In genomic region chr8:86445516-86445915, GRCm38 (mm10) we compare ENCODE assay signal across 27 mouse cellular contexts.
A peak's percentile ranks its signal among the peaks of the same experiment; 100 is the strongest.
DNase-seq lines count a peak whose midpoint lies in the region; ATAC-seq and TF ChIP-seq lines count a peak whose summit lies in the region.
"Had no signal": no experiment of that assay in that cellular context is flagged by ENCODE, and none has a peak within 500 bp of the region (broad histone marks: within the 10 kb centered on the region; RNA-seq: fewer than 3 reads in every experiment).

No protein-coding gene starts in this region.

- H3K9ac ChIP-seq in limb, embryonic 11.5 days (ENCODE audit: low read length) = no peak overlapping the region
- H3K9ac ChIP-seq in midbrain, embryonic 15.5 days = no peak overlapping the region
- H3K9ac ChIP-seq: forebrain, embryonic 13.5 days; heart, embryonic 13.5 days; hindbrain, embryonic 15.5 days; liver, embryonic 15.5 days; lung, embryonic 14.5 days had no signal

- 68% methylated on average over 4 of the region's 4 CpGs for WGBS in limb, embryonic 11.5 days
- 84% methylated on average over 4 of the region's 4 CpGs for WGBS in limb, embryonic 10.5 days
- WGBS in midbrain, embryonic 15.5 days = 88% methylated on average over 4 of the region's 4 CpGs

- H3K27me3 ChIP-seq in limb, embryonic 11.5 days (ENCODE audit: control insufficient read depth, insufficient read depth, low read length) = no peaks in the 10 kb centered on the region
- H3K27me3 ChIP-seq in limb, embryonic 10.5 days (ENCODE audit: low read depth, poor library complexity, severe bottlenecking) = no peaks in the 10 kb centered on the region
- H3K27me3 ChIP-seq in myocyte (ENCODE audit: control insufficient read depth, insufficient read depth, insufficient read length) = no peaks in the 10 kb centered on the region
- H3K27me3 ChIP-seq in midbrain, embryonic 15.5 days (replicated peaks) = no peaks in the 10 kb centered on the region
- H3K27me3 ChIP-seq: forebrain, embryonic 13.5 days; heart, embryonic 13.5 days; hindbrain, embryonic 15.5 days; liver, embryonic 15.5 days had no signal

- no peak overlapping the region for H3ac ChIP-seq in myocyte (ENCODE audit: control insufficient read depth, insufficient read length)

- no peaks in the 10 kb centered on the region for H3K9me3 ChIP-seq in limb, embryonic 11.5 days (ENCODE audit: control insufficient read depth, low read length)
- no peaks in the 10 kb centered on the region for H3K9me3 ChIP-seq in limb, embryonic 10.5 days (replicated peaks)
- H3K9me3 ChIP-seq in midbrain, embryonic 15.5 days = no peaks in the 10 kb centered on the region
- H3K9me3 ChIP-seq: forebrain, embryonic 13.5 days; heart, embryonic 13.5 days; hindbrain, embryonic 15.5 days; liver, embryonic 15.5 days had no signal

- DNase-seq in limb, embryonic 11.5 days (ENCODE audit: low spot score) = peak; percentile 7
- no peak for DNase-seq in limb, embryonic 10.5 days (ENCODE audit: low spot score)
- DNase-seq in adipocyte (ENCODE audit: low spot score) = peak; percentile 17
- peak; percentile 15 for DNase-seq in adrenal gland, postnatal 25 days
- no peak for DNase-seq in layer of hippocampus, adult 9-10 months (ENCODE audit: low spot score)
- no peak for DNase-seq in embryo, embryonic 10.5 days (ENCODE audit: low spot score)
- DNase-seq: cerebellum, adult 2 months; cerebellum, postnatal 25 days; gastrocnemius, postnatal 25 days; heart, postnatal 10 days; kidney, adult 11 months; kidney, postnatal 4 days; layer of hippocampus, postnatal 36 days; left cerebral cortex, postnatal 4 days; lung, embryonic 14.5 days; lung, postnatal 14 days; midbrain, embryonic 14.5 days; thymus, adult 2 months; thymus, postnatal 36 days had no signal

- no peak overlapping the region for H3K4me2 ChIP-seq in limb, embryonic 11.5 days (ENCODE audit: low read depth, severe bottlenecking)
- peak overlapping the region; percentile 40 for H3K4me2 ChIP-seq in myocyte (ENCODE audit: low read depth)
- no peak overlapping the region for H3K4me2 ChIP-seq in midbrain, embryonic 15.5 days
- H3K4me2 ChIP-seq: forebrain, embryonic 13.5 days; heart, embryonic 13.5 days; hindbrain, embryonic 15.5 days; liver, embryonic 15.5 days; lung, embryonic 14.5 days had no signal

- no peaks in the 10 kb centered on the region for H3K79me2 ChIP-seq in myocyte (ENCODE audit: control insufficient read depth, insufficient read depth)

- H3K4me1 ChIP-seq in limb, embryonic 11.5 days (ENCODE audit: control insufficient read depth, insufficient read depth, low read length) = no peaks in the 10 kb centered on the region
- no peaks in the 10 kb centered on the region for H3K4me1 ChIP-seq in limb, embryonic 10.5 days
- H3K4me1 ChIP-seq in midbrain, embryonic 15.5 days = peaks cover 3% of the 10 kb centered on the region
- H3K4me1 ChIP-seq: heart, embryonic 13.5 days; liver, embryonic 15.5 days had no signal

- H3K4me3 ChIP-seq in limb, embryonic 11.5 days (ENCODE audit: low read depth, low read length) = no peak overlapping the region
- H3K4me3 ChIP-seq in limb, embryonic 10.5 days = no peak overlapping the region
- no peak overlapping the region for H3K4me3 ChIP-seq in myocyte
- H3K4me3 ChIP-seq in midbrain, embryonic 15.5 days = no peak overlapping the region
- H3K4me3 ChIP-seq: forebrain, embryonic 13.5 days; heart, embryonic 13.5 days; hindbrain, embryonic 15.5 days; liver, embryonic 15.5 days had no signal

- H3K36me3 ChIP-seq in limb, embryonic 11.5 days (ENCODE audit: control insufficient read depth, insufficient read depth, low read length) = no peaks in the 10 kb centered on the region
- H3K36me3 ChIP-seq in limb, embryonic 10.5 days = no peaks in the 10 kb centered on the region
- no peaks in the 10 kb centered on the region for H3K36me3 ChIP-seq in myocyte (ENCODE audit: control insufficient read depth, insufficient read depth)
- H3K36me3 ChIP-seq in midbrain, embryonic 15.5 days (replicated peaks) = no peaks in the 10 kb centered on the region
- H3K36me3 ChIP-seq: heart, embryonic 13.5 days; hindbrain, embryonic 15.5 days; liver, embryonic 15.5 days had no signal

- H3K27ac ChIP-seq in limb, embryonic 11.5 days (replicated peaks; ENCODE audit: low read depth, low read length) = no peak overlapping the region
- no peak overlapping the region for H3K27ac ChIP-seq in limb, embryonic 10.5 days
- no peak overlapping the region for H3K27ac ChIP-seq in midbrain, embryonic 15.5 days
- H3K27ac ChIP-seq: forebrain, embryonic 13.5 days; heart, embryonic 13.5 days; hindbrain, embryonic 15.5 days; kidney, postnatal 0 days; liver, embryonic 15.5 days had no signal

- no peak for ATAC-seq in limb, embryonic 11.5 days (ENCODE audit: insufficient number of reproducible peaks, low FRiP score, low TSS enrichment, low read depth)
- no peak for ATAC-seq in midbrain, embryonic 15.5 days (replicated peaks)
- ATAC-seq: forebrain, embryonic 13.5 days; inflammation-experienced regulatory T-cells, adult 6 months had no signal

- no peak for TF ChIP-seq POLR2A in myocyte (IDR thresholded peaks at IDR 0.05; ENCODE audit: insufficient read length, low read depth)

TF ChIP-seq in myocyte, 11 proteins besides CTCF, POLR2A, EP300 and RAD21:
- TF ChIP-seq SRF (IDR thresholded peaks at IDR 0.05; ENCODE audit: control insufficient read depth, insufficient read length, low read depth) (no peak), TCF12 (IDR thresholded peaks at IDR 0.05; ENCODE audit: insufficient read depth, poor library complexity, severe bottlenecking) (no peak), USF1 (IDR thresholded peaks at IDR 0.05; ENCODE audit: low read depth) (no peak), REST (IDR thresholded peaks at IDR 0.05; ENCODE audit: insufficient read depth, insufficient read length) (no peak), MYOG (IDR thresholded peaks at IDR 0.05; ENCODE audit: control insufficient read depth in 1 of 3, insufficient read depth in 1 of 3, insufficient read length in 2 of 3, low read depth in 2 of 3) (no peak), TCF3 (IDR thresholded peaks at IDR 0.05; ENCODE audit: insufficient read length, low read depth) (no peak), POLR2AphosphoS2 (IDR thresholded peaks at IDR 0.05; ENCODE audit: insufficient read length, low read depth) (no peak), MYOD1 (IDR thresholded peaks at IDR 0.05; ENCODE audit: control insufficient read depth in 1 of 3, insufficient read length in 2 of 3, low read depth in 2 of 3) (no peak)
TF ChIP-seq in myocyte: peak in this region for 0.

Comparison
In these comparisons a context has a peak if more than half of its experiments do, and no peak if none do; other contexts are left out.
1. DNase-seq: peak in limb, embryonic 11.5 days (single experiment), adipocyte (single experiment) and adrenal gland, postnatal 25 days (single experiment); none in limb, embryonic 10.5 days (single experiment), layer of hippocampus, adult 9-10 months (single experiment) and embryo, embryonic 10.5 days (single experiment).